Mouse (Mus musculus) E14TG2a.4 (cell line): Measurements from ENCODE around the gene Ighmbp2.

Source experiments
- CTCF ChIP-seq: conservative IDR thresholded peaks from 2 replicates; pipeline ENCODE4 v1.5.1; 2014; ENCODE audit warnings: low read length
- POU5F1 ChIP-seq: IDR thresholded peaks from 2 replicates; pipeline ENCODE4 v1.6.1; 2014; ENCODE audit warnings: low read length, borderline replicate concordance

DNA sequence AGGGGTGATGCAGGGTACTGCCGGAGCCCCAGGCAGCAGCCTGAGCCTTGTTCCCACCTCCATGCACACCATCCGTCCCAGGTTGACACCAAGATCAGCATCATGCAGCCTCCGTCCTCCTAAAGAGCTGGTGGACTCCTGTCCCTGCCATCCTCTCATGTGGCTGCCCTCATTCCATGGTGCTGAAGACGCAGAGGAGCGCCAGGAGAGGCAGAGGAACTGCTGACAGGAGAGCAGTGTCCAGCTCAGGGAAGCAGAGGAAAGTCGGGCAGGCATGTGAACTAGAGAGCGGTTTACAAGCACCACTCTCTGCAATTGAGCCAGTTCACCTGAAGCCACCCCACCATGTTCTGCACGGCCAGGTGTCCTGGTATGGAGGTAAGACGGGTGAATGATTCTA, 9.5 kb downstream of the Ighmbp2 start:
- no peak for TF ChIP-seq CTCF
- no peak for TF ChIP-seq POU5F1
